Mouse (Mus musculus) adrenal gland, adult (tissue): ENCODE measurements at regions not wholly inside any gene's neighbourhood (a gene's known extent, or its start where the extent isn't known, plus 50 kb on each side); places are given as distances from the start of the nearest gene placed in this dataset.

Experiments
- DNase-seq, 2 experiments: peaks; one replicate each; pipeline ENCODE4 v3.0.0; 2022 to 2023; ENCODE audit warnings: low spot score in 1 of 2; ENCODE audit not compliant: inconsistent age in 2 of 2

GRCm38 (mm10) chr1:57642131-57642530 lies 131.8 kb upstream of the Spats2l start:
- no peak for DNase-seq

- DNase-seq = no peak
Measured at GRCm38 (mm10) chr1:57643466-57644097, 130.4 kb upstream of the Spats2l start.

GRCm38 (mm10) chr1:57664962-57665361 lies 109.0 kb upstream of the Spats2l start:
- no peak for DNase-seq

- no peak for DNase-seq
Measured at GRCm38 (mm10) chr1:57665724-57666123, 108.2 kb upstream of the Spats2l start.

- no peak for DNase-seq
Measured at GRCm38 (mm10) chr1:57666179-57666693, 107.7 kb upstream of the Spats2l start.

- DNase-seq = no peak
Measured at GRCm38 (mm10) chr1:57673415-57673814, 100.5 kb upstream of the Spats2l start.

GRCm38 (mm10) chr1:57673957-57674699 lies 99.8 kb upstream of the Spats2l start:
- no peak for DNase-seq

- no peak for DNase-seq
Measured at GRCm38 (mm10) chr1:57684387-57685162, 89.4 kb upstream of the Spats2l start.

- no peak for DNase-seq
Measured at GRCm38 (mm10) chr1:57689253-57689652, 84.7 kb upstream of the Spats2l start.

- no peak for DNase-seq
Measured at GRCm38 (mm10) chr1:57707906-57708305, 66.1 kb upstream of the Spats2l start.

- DNase-seq = no peak
Measured at GRCm38 (mm10) chr1:57712916-57713503, 61.0 kb upstream of the Spats2l start.

- no peak for DNase-seq
Measured at GRCm38 (mm10) chr1:57717139-57717800, 56.7 kb upstream of the Spats2l start.

GRCm38 (mm10) chr1:57718409-57718808 lies 55.6 kb upstream of the Spats2l start:
- no peak for DNase-seq
